Mouse (Mus musculus) v-Abl transformed pro-B cells (cell line): ENCODE measurements at regions not wholly inside any gene's neighbourhood (a gene's known extent, or its start where the extent isn't known, plus 50 kb on each side); places are given as distances from the start of the nearest gene placed in this dataset.

Experiments used
- in situ Hi-C, 2 experiments: fragments of 400-800 bp; cut with MboI; formaldehyde crosslinking; loops; one replicate each; pipeline ENCODE4 v1.15.1; 2025; ENCODE audit not compliant: unreplicated experiment in 2 of 2

GRCm38 (mm10) chr8:77843229-77843628, 119.0 kb upstream of the Ednra start:
- in situ Hi-C loops = no loop called here

- in situ Hi-C loops = no loop called here
Measured at GRCm38 (mm10) chr8:77850523-77850922, 126.3 kb upstream of the Ednra start.

DNA sequence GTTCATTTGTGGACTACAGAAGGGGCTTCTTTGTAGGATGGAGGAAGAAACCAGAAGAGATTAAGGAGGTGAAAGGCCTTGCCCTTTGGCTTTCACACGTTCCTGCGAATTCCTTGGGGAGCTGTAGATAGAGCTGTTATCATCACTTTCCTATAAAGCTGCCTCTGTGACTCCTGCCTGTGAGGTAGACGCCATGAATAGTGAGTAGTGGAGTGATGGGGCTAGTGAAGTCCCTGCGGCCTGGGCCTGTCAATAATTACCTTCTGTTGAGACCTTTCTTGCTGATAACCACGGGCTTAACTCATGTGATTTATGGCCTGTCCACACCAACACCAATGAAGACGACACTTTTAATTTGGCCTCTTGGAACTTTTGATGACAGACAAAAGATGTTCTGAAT, 146.0 kb upstream of the Ednra start:
- in situ Hi-C loops = no loop called here

DNA sequence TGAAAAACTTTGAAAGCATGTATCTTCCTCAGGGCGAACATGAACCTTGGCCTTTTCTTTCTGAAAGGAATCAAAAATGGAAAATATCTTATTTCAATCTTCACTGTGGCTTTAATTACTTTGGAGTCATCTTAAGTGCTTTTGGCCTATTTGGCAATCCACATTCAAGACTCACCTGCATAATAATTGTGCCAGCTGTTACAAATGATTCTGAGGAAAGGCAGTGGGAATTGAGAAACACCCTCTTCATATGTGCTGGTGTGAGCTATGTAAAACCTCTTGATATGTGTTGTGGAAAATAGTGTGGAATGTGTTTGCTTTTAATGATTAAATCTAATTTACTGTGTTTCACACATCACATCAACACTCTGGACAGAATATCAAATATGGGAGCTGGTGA, 148.5 kb upstream of the Ednra start:
- in situ Hi-C loops = no loop called here

- in situ Hi-C loops = no loop called here
Measured at GRCm38 (mm10) chr8:77919776-77920175, 195.5 kb upstream of the Ednra start.

- in situ Hi-C loops = no loop called here
Measured at GRCm38 (mm10) chr8:77921868-77922267, 197.6 kb upstream of the Ednra start.

DNA sequence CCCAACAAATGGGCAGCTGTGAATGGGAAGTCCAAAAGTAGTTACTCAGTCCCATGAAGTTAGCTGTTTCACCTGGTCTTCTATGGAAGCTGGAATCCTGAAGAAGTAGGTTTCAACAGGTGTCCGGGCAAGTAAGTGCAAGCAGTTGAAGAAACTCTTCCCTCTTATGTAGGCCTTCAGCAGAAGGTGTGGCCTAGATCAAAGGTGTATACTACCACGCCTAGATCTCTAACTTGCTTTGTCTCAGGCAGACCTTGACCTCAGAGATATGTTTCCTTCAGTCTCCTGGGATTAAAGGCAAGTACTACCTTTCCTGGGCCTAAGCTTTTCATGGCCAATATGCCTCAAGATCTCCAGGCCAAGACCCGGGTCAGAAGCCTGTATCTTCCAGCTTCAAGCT, 223.4 kb upstream of the Ednra start:
- in situ Hi-C loops = no loop called here

DNA sequence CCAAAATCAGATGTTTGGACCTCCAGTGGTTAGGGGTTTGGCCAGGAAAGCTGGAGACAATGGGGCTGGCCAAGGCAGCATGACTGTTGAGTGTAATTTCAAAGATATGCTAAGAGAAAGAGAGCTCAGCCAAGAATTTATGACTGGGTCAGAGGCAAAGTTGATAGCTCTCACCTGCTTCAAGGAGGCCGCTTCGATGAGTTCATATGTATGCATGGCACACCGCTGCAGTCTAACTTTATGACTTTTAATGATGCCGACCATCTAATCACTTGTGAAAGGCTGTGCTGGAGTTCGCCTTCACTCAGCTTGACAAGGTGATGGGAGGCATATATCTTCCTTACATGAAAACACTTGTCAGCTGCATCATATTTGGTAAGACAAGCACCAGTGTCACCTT, 225.4 kb upstream of the Ednra start:
- in situ Hi-C loops = no loop called here

- in situ Hi-C loops = no loop called here
Measured at GRCm38 (mm10) chr8:77958814-77959372, 234.6 kb upstream of the Ednra start.

- in situ Hi-C loops = no loop called here
Measured at GRCm38 (mm10) chr8:77963102-77963698, 238.9 kb upstream of the Ednra start.

DNA sequence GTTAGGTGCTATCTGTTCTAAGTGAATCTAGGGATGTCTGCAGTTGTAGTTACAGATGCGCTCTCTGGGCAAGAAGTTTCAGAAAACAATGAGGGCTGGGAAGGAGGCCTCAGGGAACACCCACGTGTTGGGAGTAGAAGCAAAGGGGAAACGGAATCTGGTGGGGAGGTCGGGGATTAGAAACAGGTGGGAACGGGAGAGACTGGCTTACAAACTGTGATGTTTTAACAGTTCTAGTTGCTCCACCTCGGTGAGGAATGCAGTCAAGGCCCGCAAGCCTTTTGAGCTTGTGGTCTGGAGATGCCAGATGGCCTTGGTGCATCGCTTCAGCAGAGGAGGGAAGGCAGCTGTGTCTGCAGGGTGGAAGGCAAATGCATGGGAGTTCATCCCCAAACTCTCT, 242.7 kb upstream of the Ttc29 start:
- in situ Hi-C loops = no loop called here

DNA sequence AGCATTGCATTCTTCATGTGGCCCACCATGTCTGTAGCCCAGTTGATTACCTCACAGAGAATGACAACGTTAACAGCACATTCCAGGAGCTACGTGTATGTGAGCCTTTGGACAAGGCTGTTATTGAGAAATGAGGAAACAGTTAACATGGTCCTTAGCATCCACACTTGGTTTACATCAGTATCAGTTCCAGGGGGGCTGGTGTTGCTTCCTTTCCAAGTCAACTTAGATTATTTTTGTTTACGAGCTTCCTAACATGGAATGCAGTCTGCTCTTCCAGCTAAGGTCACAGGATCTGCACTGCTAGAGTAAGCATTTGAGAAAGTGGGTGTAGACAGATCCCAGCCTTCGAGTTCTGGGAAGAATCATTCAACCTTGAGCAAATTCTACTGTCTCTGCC, 239.4 kb upstream of the Ttc29 start:
- in situ Hi-C loops = no loop called here

GRCm38 (mm10) chr8:77979106-77979505, 234.0 kb upstream of the Ttc29 start:
- in situ Hi-C loops = no loop called here

GRCm38 (mm10) chr8:77980701-77981100, 232.4 kb upstream of the Ttc29 start:
- in situ Hi-C loops = no loop called here

DNA sequence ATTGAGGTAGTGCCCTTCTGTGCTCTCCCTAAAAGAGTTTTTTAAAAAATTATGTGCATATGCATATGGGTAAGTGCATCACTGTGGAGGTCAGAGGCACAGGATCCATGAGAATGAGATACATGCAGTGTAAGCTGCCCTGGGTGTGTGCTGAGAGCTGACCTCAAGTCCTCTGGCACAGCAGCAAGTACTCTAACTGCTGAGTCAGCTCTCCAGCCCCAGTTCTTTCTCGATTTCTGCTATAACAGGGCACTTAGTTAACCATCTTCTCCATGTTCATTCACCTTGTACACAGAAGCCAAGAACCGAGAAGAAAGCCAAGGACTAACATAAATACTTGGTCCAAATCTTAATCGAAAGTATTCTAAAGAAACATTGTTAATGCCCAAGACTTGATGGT, 231.1 kb upstream of the Ttc29 start:
- in situ Hi-C loops = no loop called here

- in situ Hi-C loops = no loop called here
Measured at GRCm38 (mm10) chr8:77983476-77983875, 229.6 kb upstream of the Ttc29 start.

DNA sequence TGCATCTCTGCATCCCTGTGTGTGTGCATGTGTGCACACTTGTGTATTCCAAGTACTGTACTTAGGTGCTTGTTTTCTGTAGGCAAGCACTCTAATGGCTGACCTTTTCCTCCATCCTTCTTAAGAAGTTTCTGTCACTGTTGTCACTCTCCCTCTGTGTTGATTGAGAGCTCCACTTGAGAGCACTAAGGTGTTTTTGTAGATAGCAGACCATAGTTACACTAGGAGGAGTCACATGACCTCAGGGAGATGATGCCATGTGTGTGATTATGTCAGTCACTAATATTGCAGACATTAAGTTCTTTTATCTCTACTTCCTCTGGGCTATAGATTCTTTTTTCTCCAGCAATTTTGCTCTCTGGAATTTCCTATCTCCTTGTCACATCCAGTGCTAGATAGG, 225.9 kb upstream of the Ttc29 start:
- in situ Hi-C loops = no loop called here

GRCm38 (mm10) chr8:77988291-77989056, 224.6 kb upstream of the Ttc29 start:
- in situ Hi-C loops = no loop called here

DNA sequence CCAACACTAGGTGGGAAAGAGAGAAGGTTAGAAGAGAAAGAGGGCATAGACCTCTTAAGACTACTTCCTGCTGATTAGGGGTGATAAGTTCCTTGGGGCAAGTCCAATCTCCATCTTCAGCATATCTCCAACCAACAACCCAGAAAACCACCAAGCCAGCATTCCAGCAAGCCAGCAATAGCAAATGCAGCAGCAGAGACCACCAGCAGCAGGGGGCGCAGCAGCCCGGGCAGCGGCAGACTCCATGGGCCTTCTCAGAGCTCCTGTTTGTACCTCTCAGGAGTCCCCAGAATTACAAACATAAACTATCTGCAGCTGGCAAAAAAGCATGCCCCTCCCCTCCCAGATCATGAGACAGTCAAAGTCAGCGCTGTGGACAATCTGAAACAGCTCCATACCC, 222.0 kb upstream of the Ttc29 start:
- in situ Hi-C loops = no loop called here

- in situ Hi-C loops = loop anchor here (5.0 to 25.0 kb wide), 5 partner anchors 368 to 1938 kb away; no protein-coding TSS in a partner anchor
Measured at GRCm38 (mm10) chr8:78000303-78000702, 212.8 kb upstream of the Ttc29 start.

GRCm38 (mm10) chr8:78001656-78002055, 211.4 kb upstream of the Ttc29 start:
- in situ Hi-C loops = loop anchor here (5.0 to 25.0 kb wide), 5 partner anchors 369 to 1939 kb away; no protein-coding TSS in a partner anchor

- in situ Hi-C loops = loop anchor here (5.0 to 25.0 kb wide), 5 partner anchors 370 to 1940 kb away; no protein-coding TSS in a partner anchor
Measured at GRCm38 (mm10) chr8:78002071-78002470, 211.0 kb upstream of the Ttc29 start.
